Mouse (Mus musculus): ENCODE data around the gene Gm20388. TPM values are rescaled to one million over a fixed set of nuclear protein-coding genes. Genes with fewer than 3 reads are reported as not detected.

Gene Gm20388
- polyA plus RNA-seq, 1 experiment from 2014 or later = 7.4 TPM

GRCm38 (mm10) chr8:120739526-120739925, 828.9 kb downstream of the Gm20388 start:
- Histone ChIP-seq H3K27me3 (peaks cover 40% of the 10 kb centered on the region), H3K9ac (no peak overlapping the region), H3K4me2 (no peak overlapping the region), H3K4me1 (peaks cover 39% of the 10 kb centered on the region), H3K36me3 (no peaks in the 10 kb centered on the region), H3K4me3 (replicated peaks) (no peak overlapping the region), H3K9me3 (replicated peaks) (no peaks in the 10 kb centered on the region), H3K27ac (no peak overlapping the region)
- 81% methylated on average over 15 of the region's 15 CpGs for WGBS
- ATAC-seq (replicated peaks; ENCODE audit: low FRiP score) = no peak

- ATAC-seq (replicated peaks; ENCODE audit: low FRiP score) = no peak
- Histone ChIP-seq H3K27ac (no peak overlapping the region), H3K4me3 (replicated peaks) (no peak overlapping the region), H3K27me3 (peaks cover 30% of the 10 kb centered on the region), H3K4me2 (no peak overlapping the region), H3K9ac (no peak overlapping the region), H3K4me1 (peaks cover 46% of the 10 kb centered on the region), H3K36me3 (no peaks in the 10 kb centered on the region), H3K9me3 (replicated peaks) (no peaks in the 10 kb centered on the region)
- 37% methylated on average over 2 of the region's 2 CpGs for whole genome bisulfite sequencing
These were observed 829.9 kb downstream of the Gm20388 start for GRCm38 (mm10) chr8:120740579-120740978.

- no peak for ATAC-seq (replicated peaks; ENCODE audit: low FRiP score)
- Histone ChIP-seq H3K4me3 (replicated peaks) (no peak overlapping the region), H3K4me2 (no peak overlapping the region), H3K9me3 (replicated peaks) (no peaks in the 10 kb centered on the region), H3K4me1 (peaks cover 46% of the 10 kb centered on the region), H3K36me3 (no peaks in the 10 kb centered on the region), H3K27me3 (peaks cover 26% of the 10 kb centered on the region), H3K9ac (no peak overlapping the region), H3K27ac (no peak overlapping the region)
- WGBS = 84% methylated on average over 17 of the region's 17 CpGs
These were observed 830.4 kb downstream of the Gm20388 start for GRCm38 (mm10) chr8:120741001-120741400.

DNA sequence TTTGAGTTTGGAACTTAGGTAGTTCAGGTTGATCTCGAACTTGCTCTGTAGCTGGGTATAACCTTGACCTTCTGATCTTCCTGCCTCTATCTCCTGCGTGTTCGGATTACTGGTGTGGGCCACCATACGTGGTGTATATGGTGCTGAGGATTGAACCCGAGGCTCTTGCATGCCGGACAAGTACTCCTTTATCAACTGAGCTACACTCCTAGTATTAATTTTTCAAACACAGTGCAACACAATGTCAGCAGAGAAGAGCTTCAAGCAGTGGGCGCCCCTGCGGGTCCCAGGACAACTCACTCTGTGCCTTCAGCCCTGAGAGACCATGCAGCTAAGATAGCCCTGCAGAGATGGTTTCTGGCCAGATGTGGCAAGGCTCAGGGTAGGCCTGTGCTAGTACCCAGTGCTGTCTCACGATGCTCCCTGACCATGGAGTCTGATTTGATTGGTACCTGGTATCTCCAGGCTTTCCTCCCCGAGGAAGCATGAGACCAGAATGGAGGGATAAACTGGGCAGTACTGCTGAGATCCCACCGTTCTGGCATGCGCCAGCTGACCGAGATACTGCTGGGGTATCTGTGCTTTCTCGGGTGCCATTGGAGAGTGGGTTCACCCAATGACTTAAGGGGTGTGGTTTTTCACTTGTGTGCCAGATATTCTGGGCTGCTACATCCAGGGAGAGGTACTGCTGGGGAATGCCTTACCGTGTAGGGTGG, 831.3 kb downstream of the Gm20388 start:
- H3K9ac ChIP-seq = no peak overlapping the region
- H3K27me3 ChIP-seq = peaks cover 20% of the 10 kb centered on the region
- no peak overlapping the region for H3K4me2 ChIP-seq
- no peak for ATAC-seq (replicated peaks; ENCODE audit: low FRiP score)
- no peak overlapping the region for H3K27ac ChIP-seq
- H3K4me3 ChIP-seq (replicated peaks) = no peak overlapping the region
- H3K36me3 ChIP-seq = no peaks in the 10 kb centered on the region
- peaks cover 43% of the 10 kb centered on the region for H3K4me1 ChIP-seq
- H3K9me3 ChIP-seq (replicated peaks) = no peaks in the 10 kb centered on the region
- 90% methylated on average over 15 of the region's 15 CpGs for WGBS

DNA sequence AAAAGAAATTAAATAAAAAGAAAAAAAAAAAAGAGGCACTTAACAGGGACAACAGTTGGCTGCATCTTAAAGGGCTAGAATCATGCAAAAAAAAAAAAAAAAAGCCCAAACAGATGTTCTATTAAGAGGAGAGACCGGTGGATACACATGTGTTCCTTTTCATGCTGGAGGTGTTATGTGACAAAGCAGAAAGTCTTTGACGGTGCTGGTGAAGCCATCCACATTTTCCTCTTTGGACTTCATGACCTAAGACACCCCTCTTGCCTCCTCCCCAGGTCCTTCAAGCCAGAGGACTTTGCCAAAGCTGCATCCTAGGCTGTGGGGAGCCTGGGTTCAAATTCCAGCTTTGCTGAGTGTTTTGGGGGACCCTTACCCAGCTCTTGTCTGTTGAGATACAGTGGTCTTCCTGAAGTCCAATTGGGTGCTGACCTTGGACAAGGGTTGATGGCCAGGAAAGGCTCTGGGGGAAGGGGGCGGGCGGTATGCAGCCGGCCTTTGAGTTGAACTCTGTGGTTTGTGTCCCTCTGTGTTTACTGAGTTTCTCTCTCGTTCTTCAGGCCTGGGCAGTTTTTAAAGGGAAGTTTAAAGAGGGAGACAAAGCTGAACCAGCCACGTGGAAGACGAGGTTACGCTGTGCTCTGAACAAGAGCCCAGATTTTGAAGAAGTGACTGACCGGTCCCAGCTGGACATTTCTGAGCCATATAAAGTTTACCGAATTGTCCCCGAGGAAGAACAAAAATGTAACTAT, 832.7 kb downstream of the Gm20388 start:
- H3K4me2 ChIP-seq = no peak overlapping the region
- 0 out of 2 replicates have a peak, but pooled peaks have one; percentile 26 for ATAC-seq (replicated peaks; ENCODE audit: low FRiP score)
- peaks cover 45% of the 10 kb centered on the region for H3K4me1 ChIP-seq
- H3K9me3 ChIP-seq (replicated peaks) = no peaks in the 10 kb centered on the region
- 47% methylated on average over 12 of the region's 12 CpGs for WGBS
- no peak overlapping the region for H3K4me3 ChIP-seq (replicated peaks)
- H3K27ac ChIP-seq = peak overlapping the region; percentile 81
- no peaks in the 10 kb centered on the region for H3K36me3 ChIP-seq
- H3K27me3 ChIP-seq = peaks cover 6% of the 10 kb centered on the region
- H3K9ac ChIP-seq = no peak overlapping the region

- H3K4me2 ChIP-seq = no peak overlapping the region
- H3K27me3 ChIP-seq = peaks cover 3% of the 10 kb centered on the region; the same call in 1 of the 2 replicates
- no peak overlapping the region for H3K9ac ChIP-seq
- no peaks in the 10 kb centered on the region for H3K9me3 ChIP-seq (replicated peaks)
- peaks cover 45% of the 10 kb centered on the region for H3K4me1 ChIP-seq
- 52% methylated on average over 4 of the region's 4 CpGs for WGBS
- no peak for ATAC-seq (replicated peaks; ENCODE audit: low FRiP score)
- H3K4me3 ChIP-seq (replicated peaks) = no peak overlapping the region
- H3K36me3 ChIP-seq = no peaks in the 10 kb centered on the region
- H3K27ac ChIP-seq = peak overlapping the region; percentile 81
These were observed 833.3 kb downstream of the Gm20388 start for GRCm38 (mm10) chr8:120743898-120744290.

DNA sequence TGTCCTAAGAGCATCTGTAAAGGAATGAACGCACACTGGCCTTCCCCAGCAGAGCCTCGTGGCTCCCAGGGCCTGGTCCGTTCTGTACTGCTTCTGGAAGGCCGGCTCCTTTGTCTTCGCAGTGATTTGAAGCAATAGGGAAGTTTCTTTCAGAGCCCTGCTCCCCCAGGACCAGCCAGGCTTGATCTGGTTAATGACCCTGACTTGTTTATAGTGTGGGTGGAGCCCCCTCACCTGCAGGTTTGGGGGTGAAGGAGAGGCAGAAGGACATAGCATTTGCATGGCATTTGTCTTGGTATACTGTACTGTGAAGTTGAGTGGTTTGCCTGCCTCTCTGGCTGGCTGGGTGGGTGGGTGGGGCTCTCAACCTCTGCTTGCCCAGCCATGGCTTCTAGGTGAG, 833.8 kb downstream of the Gm20388 start:
- 59% methylated on average over 5 of the region's 5 CpGs for WGBS
- ATAC-seq (replicated peaks; ENCODE audit: low FRiP score) = 0 out of 2 replicates have a peak, but pooled peaks have one; percentile 5
- H3K4me2 ChIP-seq = no peak overlapping the region
- H3K27me3 ChIP-seq = peaks cover under 1% of the 10 kb centered on the region; the same call in 1 of the 2 replicates
- no peak overlapping the region for H3K9ac ChIP-seq
- H3K27ac ChIP-seq = peak overlapping the region; percentile 81
- H3K4me1 ChIP-seq = peaks cover 41% of the 10 kb centered on the region
- no peak overlapping the region for H3K4me3 ChIP-seq (replicated peaks)
- no peaks in the 10 kb centered on the region for H3K9me3 ChIP-seq (replicated peaks)
- H3K36me3 ChIP-seq = no peaks in the 10 kb centered on the region

DNA sequence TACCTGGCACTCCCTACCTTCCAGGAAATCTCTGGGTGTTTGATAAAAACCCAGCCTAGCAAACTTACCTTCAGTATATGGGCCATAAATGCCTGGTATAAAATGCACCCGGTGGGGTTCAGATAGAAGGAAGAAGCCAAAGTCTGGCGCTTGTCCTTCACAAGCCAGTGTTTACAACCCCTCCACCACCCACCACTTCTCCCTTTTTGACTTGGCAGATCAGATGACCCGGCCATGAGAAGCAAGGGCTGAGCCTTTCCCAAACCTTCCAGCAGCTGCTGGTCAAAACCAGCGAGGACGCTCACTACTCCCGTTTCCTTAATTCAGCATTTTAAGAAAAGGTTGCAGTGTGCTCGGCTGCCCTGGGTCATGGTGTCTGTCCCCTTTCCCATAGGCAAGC, 834.6 kb downstream of the Gm20388 start:
- no peaks in the 10 kb centered on the region for H3K27me3 ChIP-seq
- no peak for ATAC-seq (replicated peaks; ENCODE audit: low FRiP score)
- H3K9ac ChIP-seq = no peak overlapping the region
- no peaks in the 10 kb centered on the region for H3K9me3 ChIP-seq (replicated peaks)
- no peaks in the 10 kb centered on the region for H3K36me3 ChIP-seq
- H3K27ac ChIP-seq = peak overlapping the region; percentile 27; the same call in 1 of the 2 replicates
- no peak overlapping the region for H3K4me2 ChIP-seq
- H3K4me3 ChIP-seq (replicated peaks) = no peak overlapping the region
- 28% methylated on average over 7 of the region's 7 CpGs for WGBS
- peaks cover 40% of the 10 kb centered on the region for H3K4me1 ChIP-seq

- Histone ChIP-seq H3K9me3 (replicated peaks) (no peaks in the 10 kb centered on the region), H3K27me3 (no peaks in the 10 kb centered on the region), H3K27ac (0 out of 2 replicates have a peak overlapping the region, but pooled peaks have one; percentile 27), H3K4me3 (replicated peaks) (no peak overlapping the region), H3K9ac (no peak overlapping the region), H3K36me3 (no peaks in the 10 kb centered on the region), H3K4me2 (no peak overlapping the region), H3K4me1 (peaks cover 47% of the 10 kb centered on the region)
- no peak for ATAC-seq (replicated peaks; ENCODE audit: low FRiP score)
- 66% methylated on average over 18 of the region's 18 CpGs for WGBS
These were observed 835.5 kb downstream of the Gm20388 start for GRCm38 (mm10) chr8:120746007-120746701.

GRCm38 (mm10) chr8:120747286-120747685, 836.6 kb downstream of the Gm20388 start:
- no peak for ATAC-seq (replicated peaks; ENCODE audit: low FRiP score)

GRCm38 (mm10) chr8:120750616-120751015, 840.0 kb downstream of the Gm20388 start:
- WGBS = 71% methylated on average over 9 of the region's 9 CpGs
- Histone ChIP-seq H3K36me3 (no peaks in the 10 kb centered on the region), H3K9me3 (replicated peaks) (no peaks in the 10 kb centered on the region), H3K4me1 (peaks cover 67% of the 10 kb centered on the region), H3K4me2 (no peak overlapping the region), H3K27me3 (0 out of 2 replicates have a peak, but pooled peaks cover 3% of the 10 kb centered on the region), H3K9ac (no peak overlapping the region), H3K4me3 (replicated peaks) (no peak overlapping the region), H3K27ac (no peak overlapping the region)
- ATAC-seq (replicated peaks; ENCODE audit: low FRiP score) = no peak

More at GRCm38 (mm10) chr8:120747286-120747685, 836.6 kb downstream of the Gm20388 start:
- Histone ChIP-seq H3K9me3 (replicated peaks) (no peaks in the 10 kb centered on the region), H3K27me3 (no peaks in the 10 kb centered on the region), H3K4me1 (peaks cover 58% of the 10 kb centered on the region), H3K4me2 (no peak overlapping the region), H3K4me3 (replicated peaks) (no peak overlapping the region), H3K9ac (no peak overlapping the region), H3K27ac (no peak overlapping the region), H3K36me3 (no peaks in the 10 kb centered on the region)
- 63% methylated on average over 7 of the region's 7 CpGs for WGBS
